Mouse (Mus musculus): Measurements from ENCODE around the gene Fosl1.
"Not testable (repeated sequence)": the region's sequence is repeated elsewhere in the genome, so short reads cannot be mapped to it uniquely, and the experiment has no call there.

The Fosl1 gene

DNA sequence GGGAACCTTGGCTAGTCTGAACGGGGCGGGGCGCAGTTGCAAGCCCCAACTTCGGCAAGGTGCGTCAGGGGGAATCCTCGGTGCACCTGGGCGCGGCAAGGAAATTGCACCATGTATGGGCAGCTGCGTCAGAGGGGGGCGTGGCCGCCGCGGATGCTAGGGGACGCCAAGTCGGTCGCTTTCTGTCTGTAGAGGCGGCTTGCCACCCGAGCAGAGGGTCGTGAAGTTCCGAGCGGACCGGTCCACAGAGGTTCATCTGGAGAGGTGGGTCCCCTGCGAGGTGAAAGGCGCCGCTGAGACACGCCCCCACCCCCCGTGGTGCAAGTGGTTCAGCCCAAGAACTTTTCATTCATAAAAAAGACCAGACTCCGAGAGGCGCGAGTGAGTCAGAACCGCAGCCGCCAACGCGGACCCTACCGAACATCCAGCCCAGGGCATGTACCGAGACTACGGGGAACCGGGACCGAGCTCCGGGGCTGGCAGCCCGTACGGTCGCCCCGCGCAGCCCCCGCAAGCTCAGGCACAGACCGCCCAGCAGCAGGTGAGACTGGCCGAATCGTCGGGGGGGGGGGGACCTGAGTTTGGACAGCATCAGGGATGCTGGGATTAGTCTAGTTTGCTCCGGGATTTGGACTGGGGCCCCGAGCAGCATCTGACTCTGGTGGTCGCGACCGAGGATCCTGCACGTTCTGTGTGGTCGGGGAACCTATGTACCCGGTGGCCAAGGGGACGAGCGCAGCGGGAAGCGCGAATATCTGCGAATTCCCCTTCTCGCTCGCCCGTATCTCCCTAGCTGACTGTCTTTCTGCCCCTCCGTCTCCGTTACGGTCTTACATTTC, at the start of gene Fosl1:
TSS of gene Fosl1 (plus strand) at position 33 of the 839 bp plus-strand sequence.
- in situ Hi-C loops (cut with MboI) = no loop called here

DNA sequence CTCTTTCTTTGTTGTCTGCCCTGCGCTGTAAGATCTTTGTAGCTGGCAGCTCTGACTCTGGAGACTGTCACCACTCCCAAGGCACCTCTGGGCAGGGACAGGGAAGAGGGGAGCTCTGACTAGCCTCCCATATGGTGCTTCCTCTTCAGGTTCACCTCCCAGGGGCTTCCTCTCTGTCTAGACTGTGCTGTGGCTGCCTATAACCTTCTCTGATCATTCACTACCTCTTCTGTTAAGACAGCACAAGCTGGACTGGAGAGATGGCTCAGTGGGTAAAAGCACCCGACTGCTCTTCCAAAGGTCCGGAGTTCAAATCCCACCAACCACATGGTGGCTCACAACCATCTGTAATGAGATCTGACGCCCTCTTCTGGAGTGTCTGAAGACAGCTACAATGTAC, 46.3 kb upstream of the Fosl1 start:
- in situ Hi-C loops (cut with MboI) = not testable (repeated sequence)

DNA sequence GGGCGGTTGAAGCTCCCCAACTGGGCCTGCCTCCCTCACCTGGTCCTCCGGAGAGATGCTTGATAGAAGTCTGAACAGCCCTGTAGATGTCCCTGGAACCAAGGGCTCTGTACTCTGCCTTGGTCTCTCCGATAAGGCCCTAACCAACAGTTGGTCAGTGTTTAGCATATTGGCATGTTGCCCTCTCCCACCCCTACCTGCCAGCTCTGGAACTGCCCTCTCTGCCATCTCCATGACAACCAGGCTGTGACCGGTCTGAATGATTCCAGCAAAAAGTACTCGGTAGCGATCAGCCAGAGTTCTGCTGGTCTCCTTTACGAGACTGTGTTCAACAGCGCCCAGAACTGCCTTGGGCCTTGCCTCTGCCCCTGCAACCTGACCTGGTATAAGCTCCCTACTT, 45.1 kb upstream of the Fosl1 start, which contains the start of gene Tsga10ip:
TSS of gene Tsga10ip (minus strand) at position 234 of the 400 bp plus-strand sequence.
- in situ Hi-C loops (cut with MboI) = no loop called here

DNA sequence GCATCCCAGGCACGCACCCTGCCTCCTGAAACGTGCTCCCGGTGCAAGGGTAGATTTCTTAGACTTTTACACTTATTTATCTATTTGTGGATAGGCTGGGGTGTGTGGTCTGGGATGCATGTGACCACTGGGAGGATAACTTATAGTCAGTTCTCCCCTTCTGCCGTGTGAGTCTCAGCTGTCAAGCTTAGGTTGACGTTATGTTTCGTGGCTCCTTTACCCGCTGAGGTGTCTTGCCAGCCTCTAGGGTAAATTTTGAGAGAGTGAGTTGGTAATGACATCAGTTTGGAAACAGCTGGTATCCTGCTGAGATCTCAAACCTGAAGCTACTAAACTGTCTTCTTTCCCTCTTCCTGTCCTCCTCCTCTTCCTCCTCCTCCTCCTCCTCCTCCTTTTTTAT, 41.4 kb upstream of the Fosl1 start:
- in situ Hi-C loops (cut with MboI) = no loop called here

DNA sequence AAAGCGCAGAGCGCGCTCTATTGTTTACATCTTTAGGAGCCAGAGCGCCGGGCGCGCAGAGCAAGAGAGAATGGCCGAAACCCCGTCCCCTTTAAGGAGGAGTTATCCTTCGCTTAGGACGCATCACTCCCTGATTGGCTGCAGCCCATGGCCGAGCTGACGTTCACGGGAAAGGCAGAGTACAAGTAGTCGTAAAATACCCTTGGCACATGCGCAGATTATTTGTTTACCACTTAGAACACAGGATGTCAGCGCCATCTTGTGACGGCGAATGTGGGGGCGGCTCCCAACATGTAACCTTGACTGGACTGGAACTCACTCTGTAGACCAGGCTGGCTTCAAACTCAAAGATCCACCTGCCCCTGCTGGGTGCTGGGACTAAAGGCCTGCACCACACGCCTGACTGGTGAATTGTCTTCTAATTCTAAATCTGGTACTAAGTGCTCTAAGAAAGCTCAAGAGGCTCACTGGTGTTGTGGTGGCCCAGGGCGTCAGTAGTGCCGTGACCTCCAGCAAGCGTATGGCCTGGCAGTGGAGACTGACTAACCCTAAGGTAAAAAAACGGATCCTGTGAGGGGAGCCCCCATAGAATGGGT, 40.7 kb upstream of the Fosl1 start:
- in situ Hi-C loops (cut with MboI) = not testable (repeated sequence)

DNA sequence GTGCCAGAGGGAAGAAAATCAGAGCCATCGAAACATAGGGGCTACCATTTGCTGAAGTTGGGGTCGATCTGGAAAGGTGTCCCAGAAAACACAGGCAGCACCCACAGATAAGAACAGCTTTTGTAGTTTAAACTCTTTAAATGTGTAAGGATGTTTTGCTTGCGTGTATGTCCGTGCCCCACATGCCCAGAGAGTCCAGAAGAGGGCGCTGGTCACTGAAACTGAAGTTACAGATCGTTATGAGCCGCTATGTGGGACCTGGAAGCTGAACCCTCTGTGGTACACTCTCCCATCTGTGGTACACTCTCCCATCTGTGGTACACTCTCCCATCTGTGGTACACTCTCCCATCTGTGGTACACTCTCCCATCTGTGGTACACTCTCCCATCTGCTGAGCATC, 40.2 kb upstream of the Fosl1 start:
- in situ Hi-C loops (cut with MboI) = no loop called here

DNA sequence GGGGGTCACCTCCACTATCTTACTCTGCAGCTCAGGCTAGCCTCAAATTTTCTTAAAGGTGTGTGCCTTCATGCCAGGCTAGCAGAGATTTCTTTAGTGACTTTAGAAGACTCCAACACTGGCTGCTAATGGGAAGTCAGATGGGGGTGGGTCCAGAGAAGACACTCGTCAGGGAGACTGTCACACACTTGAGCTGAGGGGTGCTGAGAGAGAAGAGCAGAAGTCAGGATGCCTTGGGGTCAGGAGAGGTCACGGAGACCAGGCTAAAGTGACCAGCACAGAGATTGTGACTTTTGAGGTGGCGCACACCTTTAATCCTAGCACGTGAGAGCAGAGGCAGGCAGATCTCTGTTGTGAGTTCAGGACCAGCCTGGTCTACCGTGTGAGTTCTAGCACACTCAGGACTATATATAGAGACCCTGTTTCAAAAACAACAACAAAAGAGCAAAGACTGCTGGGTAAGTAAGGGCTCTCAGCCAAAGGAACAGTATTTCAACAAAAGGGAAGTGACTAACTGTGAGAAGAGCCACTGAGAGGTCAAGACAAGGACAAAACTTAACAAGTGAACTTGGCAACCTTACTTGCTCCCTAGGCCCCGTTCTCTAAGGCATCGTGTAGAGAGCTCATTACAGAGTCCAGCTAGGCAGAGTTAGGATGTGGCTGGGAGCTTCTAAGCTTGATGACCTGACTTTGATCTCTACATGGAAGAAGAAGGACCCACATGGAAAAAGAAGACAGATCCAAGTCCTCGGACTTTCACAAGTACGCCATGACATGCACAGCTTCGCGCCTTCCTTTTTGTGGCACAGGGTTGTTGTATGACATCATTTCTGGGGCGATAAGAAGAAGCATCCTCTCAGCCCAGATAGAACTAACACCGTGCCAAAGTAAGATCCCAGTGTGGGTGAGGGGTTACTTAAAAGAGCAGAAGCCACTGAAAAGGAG, 39.0 kb upstream of the Fosl1 start:
- in situ Hi-C loops (cut with MboI) = no loop called here

GRCm38 (mm10) chr19:5409068-5409467, 38.3 kb upstream of the Fosl1 start:
- in situ Hi-C loops (cut with MboI) = no loop called here

- in situ Hi-C loops (cut with MboI) = no loop called here
Observed at GRCm38 (mm10) chr19:5410641-5411040, 36.7 kb upstream of the Fosl1 start.

DNA sequence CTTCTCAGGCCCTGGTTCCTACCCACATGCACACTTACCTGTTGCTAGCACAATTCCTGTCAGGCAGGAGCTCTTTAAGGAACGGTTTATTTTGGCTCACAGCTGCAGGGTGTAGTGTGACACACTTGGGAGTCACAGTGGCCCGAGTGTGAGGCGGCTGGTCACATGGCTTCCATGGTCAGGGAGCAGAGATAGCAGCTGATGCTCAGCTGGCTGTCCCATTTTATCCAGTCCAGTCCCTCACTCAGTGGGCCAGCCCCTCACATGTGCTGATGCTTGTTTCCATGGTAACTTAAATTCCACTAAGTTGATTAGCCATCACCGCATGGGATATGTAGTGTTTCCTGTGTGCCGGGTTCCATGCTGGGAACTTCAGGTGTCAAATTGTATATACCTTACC, 35.4 kb upstream of the Fosl1 start:
- in situ Hi-C loops (cut with MboI) = no loop called here

DNA sequence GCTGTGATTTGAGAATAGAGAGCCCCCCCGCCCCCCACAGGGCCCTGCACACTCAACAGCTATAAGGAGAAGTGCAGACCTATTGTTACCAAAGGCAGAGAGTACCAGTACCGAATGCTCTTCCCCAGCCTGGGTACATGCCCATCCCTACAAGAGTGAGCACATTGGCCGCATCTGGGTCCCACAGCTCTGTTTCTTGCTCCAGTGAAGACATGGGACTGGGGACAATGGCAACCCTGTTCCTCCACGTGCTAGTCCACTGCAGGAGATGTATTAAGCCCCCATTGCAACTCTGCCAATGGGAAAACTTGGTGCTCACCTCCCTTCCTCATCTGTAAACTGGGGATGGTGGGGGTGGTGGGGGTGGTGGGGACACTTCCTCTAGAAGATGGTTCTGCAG, 33.5 kb upstream of the Fosl1 start:
- in situ Hi-C loops (cut with MboI) = no loop called here

- in situ Hi-C loops (cut with MboI) = no loop called here
Observed at GRCm38 (mm10) chr19:5414534-5414957, 32.8 kb upstream of the Fosl1 start.

DNA sequence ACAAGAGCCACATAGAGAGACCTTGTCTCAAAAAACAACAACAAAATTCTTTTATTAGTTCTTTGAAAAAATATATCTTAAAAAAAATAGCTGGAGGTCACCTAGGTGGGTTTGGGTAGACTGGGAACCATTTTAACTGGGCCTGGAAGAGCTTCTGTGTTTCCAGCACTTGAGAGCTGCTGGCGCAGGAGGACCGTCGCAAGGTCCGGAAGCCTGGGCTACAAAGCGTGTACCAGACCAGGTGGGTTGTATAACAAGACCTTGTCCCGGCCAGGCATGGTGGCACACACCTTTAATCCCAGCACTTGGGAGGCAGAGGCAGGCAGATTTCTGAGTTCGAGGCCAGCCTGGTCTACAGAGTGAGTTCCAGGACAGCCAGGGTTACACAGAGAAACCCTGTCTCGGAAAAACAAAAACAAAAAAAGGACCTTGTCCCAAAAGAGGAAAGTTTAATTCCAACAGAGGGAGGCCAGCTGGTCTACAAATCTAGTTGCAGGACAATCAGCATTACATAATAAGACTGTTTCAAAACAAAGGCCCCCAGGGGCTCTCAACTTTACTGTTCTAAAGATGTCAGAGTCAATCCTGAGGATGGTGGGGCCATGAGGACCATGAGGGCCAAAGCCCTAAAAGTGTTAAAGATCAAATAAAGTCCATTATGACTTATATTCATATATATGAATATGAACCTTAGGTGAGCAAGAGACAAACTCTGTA, 28.4 kb upstream of the Fosl1 start:
- in situ Hi-C loops (cut with MboI) = no loop called here

DNA sequence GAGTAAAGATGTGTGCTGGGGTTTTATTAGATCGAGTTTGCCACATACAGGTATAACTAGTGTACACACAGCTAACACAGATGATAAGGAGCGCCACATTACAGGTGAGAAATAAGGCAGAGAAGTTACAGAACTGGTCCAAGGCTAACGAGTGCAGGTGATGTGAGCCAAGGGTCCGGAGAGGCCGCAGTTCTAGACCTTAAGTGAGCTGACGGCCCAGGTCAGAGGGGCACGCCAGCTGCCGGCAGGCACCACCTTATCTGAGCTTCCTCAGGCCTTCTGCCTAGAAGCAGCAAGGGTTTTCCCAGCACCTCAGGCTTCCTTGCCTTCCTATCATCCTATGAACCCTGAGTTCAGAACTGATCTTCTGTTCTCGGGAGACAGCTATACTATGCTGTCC, 27.7 kb upstream of the Fosl1 start:
- in situ Hi-C loops (cut with MboI) = no loop called here

GRCm38 (mm10) chr19:5420579-5420978, 26.8 kb upstream of the Fosl1 start:
- in situ Hi-C loops (cut with MboI) = no loop called here

- in situ Hi-C loops (cut with MboI) = no loop called here
Observed at GRCm38 (mm10) chr19:5421784-5422183, 25.6 kb upstream of the Fosl1 start.

DNA sequence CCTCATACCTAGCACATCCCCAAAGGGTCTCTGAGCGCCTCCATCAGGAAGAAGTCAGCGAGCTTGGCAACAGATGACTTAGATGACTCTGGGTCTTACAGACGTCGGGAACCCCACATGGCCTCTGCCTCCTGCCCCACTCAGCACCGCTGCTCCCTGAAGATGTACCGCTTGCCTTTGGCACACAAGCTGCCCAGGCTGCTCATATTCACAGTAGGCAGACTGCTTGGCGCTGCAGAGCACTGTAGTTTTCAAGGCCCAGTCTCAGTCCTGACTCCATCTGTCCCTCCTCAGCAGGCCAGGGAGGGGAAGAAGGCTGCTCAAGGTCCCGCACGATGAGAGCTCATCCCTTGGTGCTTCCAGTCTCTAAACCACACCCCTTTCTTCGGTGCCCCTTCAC, 25.1 kb upstream of the Fosl1 start:
- in situ Hi-C loops (cut with MboI) = no loop called here

GRCm38 (mm10) chr19:5422895-5423443, 24.4 kb upstream of the Fosl1 start:
- in situ Hi-C loops (cut with MboI) = no loop called here

- in situ Hi-C loops (cut with MboI) = no loop called here
Observed at GRCm38 (mm10) chr19:5423561-5423960, 23.8 kb upstream of the Fosl1 start.

GRCm38 (mm10) chr19:5424092-5424781, 23.1 kb upstream of the Fosl1 start:
- in situ Hi-C loops (cut with MboI) = no loop called here

All from mature B cell (primary cell).